Mouse (Mus musculus) CH12.LX (cell line): Measurements from ENCODE around the gene Gm11077. TPM values are rescaled to one million over a fixed set of nuclear protein-coding genes. Genes with fewer than 3 reads are reported as not detected.

Source experiments
- DNase-seq: peaks from one replicate; pipeline ENCODE4 v3.0.0-alpha.2; 2013; ENCODE audit errors: extremely low read depth
- H3K27ac ChIP-seq: 2 replicates; pipeline ENCODE4 v1.5.1; 2012; ENCODE audit warnings: low read depth, mild to moderate bottlenecking, control low read depth, moderate library complexity; ENCODE audit not compliant: insufficient read depth
- H3K27me3 ChIP-seq: replicated peaks from 2 replicates; pipeline ENCODE3; 2012; ENCODE audit warnings: inconsistent platforms
- H3K36me3 ChIP-seq, 2 experiments: replicated peaks in 1 of 2; 2 replicates each; pipeline versions ENCODE3 to v1.6.1; 2012; ENCODE audit warnings: inconsistent platforms in 1 of 2, low read length in 1 of 2, mild to moderate bottlenecking in 1 of 2, mixed read lengths in 1 of 2, moderate library complexity in 1 of 2; ENCODE audit not compliant: control insufficient read depth in 1 of 2, insufficient read depth in 1 of 2
- H3K4me1 ChIP-seq, 2 experiments: 2 replicates each; pipeline ENCODE4 v1.6.1; 2012; ENCODE audit warnings: inconsistent platforms in 1 of 2, moderate library complexity in 1 of 2; ENCODE audit not compliant: insufficient read depth in 2 of 2, control insufficient read depth in 1 of 2
- H3K4me2 ChIP-seq: 2 replicates; pipeline ENCODE4 v1.6.1; 2012; ENCODE audit warnings: low read depth, mild to moderate bottlenecking, control low read depth; ENCODE audit not compliant: poor library complexity, insufficient read depth, severe bottlenecking
- H3K4me3 ChIP-seq, 3 experiments: fragments of 150-350 bp in 1 of 3; sonication (generic) in 1 of 3; replicated peaks in 1 of 3; 2 replicates each; pipeline versions ENCODE3 to v1.5.1; 2011 to 2012; ENCODE audit warnings: low read depth in 2 of 3, low read length in 2 of 3, mild to moderate bottlenecking in 2 of 3, moderate library complexity in 2 of 3, control low read depth in 1 of 3, improper control_type of control experiment in 1 of 3, inconsistent platforms in 1 of 3, mixed read lengths in 1 of 3; ENCODE audit not compliant: poor library complexity in 1 of 3
- H3K79me2 ChIP-seq: replicated peaks from 2 replicates; pipeline ENCODE4 v1.6.1; 2012; ENCODE audit warnings: mild to moderate bottlenecking, moderate library complexity; ENCODE audit not compliant: control insufficient read depth, poor library complexity, insufficient read depth, severe bottlenecking; ENCODE audit errors: extremely low read depth
- H3K9ac ChIP-seq: 2 replicates; pipeline ENCODE4 v1.6.1; 2012; ENCODE audit warnings: low read depth, mild to moderate bottlenecking, control low read depth, moderate library complexity; ENCODE audit not compliant: insufficient read depth
- H3K9me3 ChIP-seq: replicated peaks from 2 replicates; pipeline ENCODE3; 2012; ENCODE audit warnings: low read length, inconsistent platforms, mixed read lengths
- CHD2 ChIP-seq: IDR thresholded peaks from 2 replicates; pipeline ENCODE4 v1.6.1; 2011; ENCODE audit warnings: low read length, improper control_type of control experiment
- E2F4 ChIP-seq: IDR thresholded peaks from 2 replicates; pipeline ENCODE4 v1.6.1; 2011; ENCODE audit warnings: low read depth, low read length, improper control_type of control experiment; ENCODE audit not compliant: insufficient replicate concordance
- ELF1 ChIP-seq: IDR thresholded peaks from 2 replicates; pipeline ENCODE4 v1.6.1; 2014; ENCODE audit warnings: low read depth, mild to moderate bottlenecking, inconsistent platforms, low read length, improper control_type of control experiment
- EP300 ChIP-seq: IDR thresholded peaks from 2 replicates; pipeline ENCODE4 v1.6.1; 2011; ENCODE audit warnings: low read length, improper control_type of control experiment
- GABPA ChIP-seq: IDR thresholded peaks from 2 replicates; pipeline ENCODE4 v1.6.1; 2012; ENCODE audit warnings: low read depth, low read length, improper control_type of control experiment, inconsistent platforms; ENCODE audit not compliant: insufficient replicate concordance
- IRF4 ChIP-seq: IDR thresholded peaks from 2 replicates; pipeline ENCODE4 v1.6.1; 2014; ENCODE audit warnings: low read depth, mild to moderate bottlenecking, inconsistent platforms, low read length, improper control_type of control experiment
- JUN ChIP-seq: IDR thresholded peaks from 2 replicates; pipeline ENCODE4 v1.6.1; 2011; ENCODE audit warnings: low read depth, mild to moderate bottlenecking, low read length, improper control_type of control experiment, moderate library complexity; ENCODE audit not compliant: insufficient read depth
- JUND ChIP-seq: conservative IDR thresholded peaks from 2 replicates; pipeline ENCODE4 v1.6.1; 2011; ENCODE audit warnings: low read depth, low read length, improper control_type of control experiment
- MEF2A ChIP-seq: IDR thresholded peaks from 2 replicates; pipeline ENCODE4 v1.6.1; 2014; ENCODE audit warnings: low read depth, mild to moderate bottlenecking, inconsistent platforms, low read length, improper control_type of control experiment, borderline replicate concordance
- MXI1 ChIP-seq: IDR thresholded peaks from 2 replicates; pipeline ENCODE4 v1.6.1; 2011; ENCODE audit warnings: mild to moderate bottlenecking, low read depth, low read length, improper control_type of control experiment
- MYC ChIP-seq: IDR thresholded peaks from 2 replicates; pipeline ENCODE4 v1.6.1; 2011; ENCODE audit warnings: low read depth, mild to moderate bottlenecking, improper control_type of control experiment, low read length
- RAD21 ChIP-seq: IDR thresholded peaks from 2 replicates; pipeline ENCODE4 v1.6.1; 2011; ENCODE audit warnings: low read depth, mild to moderate bottlenecking, low read length, improper control_type of control experiment, moderate library complexity
- TBP ChIP-seq: conservative IDR thresholded peaks from 2 replicates; pipeline ENCODE4 v1.6.1; 2011; ENCODE audit warnings: low read depth, low read length, improper control_type of control experiment
- TCF12 ChIP-seq: IDR thresholded peaks from 2 replicates; pipeline ENCODE4 v1.6.1; 2014; ENCODE audit warnings: low read depth, mild to moderate bottlenecking, inconsistent platforms, low read length, improper control_type of control experiment
- ZC3H11A ChIP-seq: IDR thresholded peaks from 2 replicates; pipeline ENCODE4 v1.6.1; 2012; ENCODE audit warnings: low read depth, mild to moderate bottlenecking, inconsistent platforms, low read length, improper control_type of control experiment
- dilution Hi-C: fragments of 300-500 bp; cut with MboI; formaldehyde crosslinking; loops from 2 replicates; pipeline ENCODE4 v1.14.3; 2020; ENCODE audit warnings: low sequenced_read_pairs; ENCODE audit not compliant: extremely low pct_unique_long_range_greater_than_20kb, extremely low pct_ligation_motif_present
- in situ Hi-C: fragments of 300-500 bp; cut with MboI; formaldehyde crosslinking; loops from 3 replicates; pipeline ENCODE4 v1.14.3; 2019; ENCODE audit warnings: low sequenced_read_pairs, low pct_ligation_motif_present, low pct_unique_long_range_greater_than_20kb, mixed read lengths
- polyA plus RNA-seq: library from polyadenylated mRNA; unstranded; fragments of >175 nt; gene quantifications from 2 replicates; pipeline ENCODE4 v1.2.1, GENCODE M21; 2012; ENCODE audit warnings: low read depth; ENCODE audit not compliant: insufficient read length
- total RNA-seq, 2 experiments: library from RNA; depleted of rRNA; stranded (reverse); fragments of 300-350 nt in 1 of 2; fragments of >200 nt in 1 of 2; gene quantifications; 2 replicates each; pipeline ENCODE4 v1.2.3; 2012 to 2014

Gm11077 gene
- total and polyA plus RNA-seq, 3 experiments: not detected

DNA sequence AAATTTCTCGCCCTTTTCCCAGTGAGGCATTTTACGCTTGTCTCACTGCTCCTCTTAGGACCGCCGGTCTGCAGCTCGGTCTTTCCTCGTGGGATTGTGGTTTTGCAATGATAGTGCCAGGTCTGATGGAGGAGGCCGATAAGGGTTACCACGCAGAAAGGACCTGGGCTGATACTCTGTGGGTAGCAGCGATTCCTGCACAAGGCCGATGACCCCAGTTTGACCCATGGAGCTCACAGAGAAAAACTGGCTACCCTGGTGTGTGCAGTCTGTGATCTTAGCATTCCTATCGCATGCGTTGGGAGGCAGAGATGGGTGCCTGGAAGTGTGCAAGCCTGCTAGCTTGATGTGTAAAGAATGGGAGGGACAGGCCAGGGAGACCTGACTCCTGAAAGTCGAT lies 46.3 kb upstream of the Gm11077 start:
- in situ Hi-C loops: no loop called here
- dilution Hi-C loops: no loop called here

GRCm38 (mm10) chr6:140684403-140684802 lies 44.7 kb upstream of the Gm11077 start:
- Histone ChIP-seq H3K4me2 (no peak overlapping the region), H3K9ac (no peak overlapping the region), H3K9me3 (no peaks in the 10 kb centered on the region), H3K4me3 (no peak overlapping the region), H3K36me3 (no peaks in the 10 kb centered on the region), H3K4me1 (peaks cover 0 to 8% of the 10 kb centered on the region in 2 experiments; a peak in 2 of 4 replicates), H3K27ac (no peak overlapping the region), H3K27me3 (no peaks in the 10 kb centered on the region), H3K79me2 (no peaks in the 10 kb centered on the region)
- in situ Hi-C loops: no loop called here
- dilution Hi-C loops: no loop called here
- no peak for DNase-seq
- TF ChIP-seq CHD2: no peak
- no peak for TF ChIP-seq TBP
- no peak for TF ChIP-seq MEF2A
- TF ChIP-seq ELF1: no peak
- no peak for TF ChIP-seq TCF12
- no peak for TF ChIP-seq JUND
- TF ChIP-seq RAD21: no peak
- TF ChIP-seq ZC3H11A: no peak
- no peak for TF ChIP-seq E2F4
- TF ChIP-seq MXI1: no peak
- no peak for TF ChIP-seq IRF4

More for the DNA sequence above, 46.3 kb upstream of the Gm11077 start:
- no peak for TF ChIP-seq JUND
- no peak for TF ChIP-seq JUN
- TF ChIP-seq EP300: no peak
- no peak for TF ChIP-seq MYC
- no peak for TF ChIP-seq GABPA
- TF ChIP-seq MXI1: no peak
- TF ChIP-seq, all 38 proteins: peak for 0
- H3K9ac ChIP-seq: no peak overlapping the region
- no peaks in the 10 kb centered on the region for H3K36me3 ChIP-seq
- no peak overlapping the region for H3K4me3 ChIP-seq
- no peak overlapping the region for H3K4me2 ChIP-seq
- no peaks in the 10 kb centered on the region for H3K27me3 ChIP-seq
- no peak for DNase-seq
- H3K27ac ChIP-seq: no peak overlapping the region
- no peaks in the 10 kb centered on the region for H3K9me3 ChIP-seq
- no peaks in the 10 kb centered on the region for H3K79me2 ChIP-seq
- H3K4me1 ChIP-seq: peaks cover 4 to 23% of the 10 kb centered on the region in 2 experiments; a peak in 3 of 4 replicates
